Mouse (Mus musculus) intestine, postnatal 0 days (tissue): ENCODE results near the gene Snx14. TPM values are rescaled to one million over a fixed set of nuclear protein-coding genes. Genes with fewer than 3 reads are reported as not detected.

Source experiments
- ATAC-seq: fragments of 200-750 bp; cut with Nextera tagmentation; 2 replicates; pipeline ENCODE4 v1.8.0; 2017; ENCODE audit warnings: mild to moderate bottlenecking, moderate TSS enrichment, moderate library complexity
- H3K27ac ChIP-seq: fragments of 300-500 bp; sonication (generic); 2 replicates; pipeline ENCODE4 v1.5.1; 2014; ENCODE audit warnings: mild to moderate bottlenecking, low read depth, low read length, moderate library complexity
- H3K27me3 ChIP-seq: fragments of 300-500 bp; sonication (generic); replicated peaks from 2 replicates; pipeline ENCODE4 v1.6.1; 2014; ENCODE audit warnings: low read length, mixed read lengths; ENCODE audit not compliant: control insufficient read depth, insufficient read depth
- H3K36me3 ChIP-seq: fragments of 300-500 bp; sonication (generic); 2 replicates; pipeline ENCODE4 v1.6.1; 2014; ENCODE audit warnings: mild to moderate bottlenecking, moderate library complexity; ENCODE audit not compliant: control insufficient read depth, insufficient read depth
- H3K4me1 ChIP-seq: fragments of 300-500 bp; sonication (generic); replicated peaks from 2 replicates; pipeline ENCODE4 v1.6.1; 2014; ENCODE audit warnings: antibody characterized with exemption, low read length, mixed read lengths; ENCODE audit not compliant: control insufficient read depth, insufficient read depth
- H3K4me2 ChIP-seq: fragments of 300-500 bp; sonication (generic); replicated peaks from 2 replicates; pipeline ENCODE4 v1.6.1; 2014; ENCODE audit warnings: low read depth, mild to moderate bottlenecking, moderate library complexity
- H3K4me3 ChIP-seq: fragments of 300-500 bp; sonication (generic); 2 replicates; pipeline ENCODE4 v1.5.1; 2014; ENCODE audit warnings: low read depth, low read length
- H3K9ac ChIP-seq: fragments of 300-500 bp; sonication (generic); 2 replicates; pipeline ENCODE4 v1.6.1; 2014; ENCODE audit warnings: mild to moderate bottlenecking, low read depth, low read length
- H3K9me3 ChIP-seq: fragments of 300-500 bp; sonication (generic); 2 replicates; pipeline ENCODE4 v1.6.1; 2016; ENCODE audit warnings: mixed run types; ENCODE audit not compliant: control insufficient read depth
- CTCF ChIP-seq: sonication (generic); IDR thresholded peaks from 2 replicates; pipeline ENCODE4 v1.5.1; 2016; ENCODE audit warnings: low read depth, mild to moderate bottlenecking, control low read depth, antibody characterized with exemption, moderate library complexity
- WGBS: fragments of 180-500 bp; shearing (Covaris S2); extraction: QIAGEN DNeasy Blood & Tissue Kit; methylation state at CpG from one replicate; pipeline ENCODE4 v1.1.7; 2014; 5-methylcytosine and 5-hydroxymethylcytosine counted together
- polyA plus RNA-seq: library from polyadenylated mRNA; unstranded; fragments of >200 nt; fragmentation: Nextera tagmentation; extraction: Ambion mirVana; gene quantifications from 2 replicates; pipeline ENCODE4 v1.2.1, GENCODE M21; 2015

Gene Snx14
- polyA plus RNA-seq, 1 experiment from 2014 or later = 18.4 TPM

DNA sequence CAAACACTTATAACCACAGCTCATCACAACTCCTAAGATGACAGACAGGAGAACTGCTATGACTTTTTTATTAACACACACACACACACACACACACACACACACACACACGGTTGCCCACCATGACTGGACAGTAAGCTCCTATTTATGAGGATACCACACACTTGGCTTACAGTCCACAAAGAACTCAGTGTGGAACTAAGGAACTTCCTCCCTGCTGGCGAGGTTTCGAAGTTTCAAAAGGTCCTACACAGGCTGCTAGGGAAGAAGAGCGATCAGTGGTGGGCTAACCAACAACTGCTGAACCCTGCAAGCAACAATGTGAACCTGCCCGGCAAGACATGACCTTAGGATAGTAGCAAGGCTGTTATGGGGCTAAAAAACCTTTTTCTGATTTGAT is 61.3 kb downstream of the Snx14 start:
- H3K9me3 ChIP-seq = no peaks in the 10 kb centered on the region
- H3K36me3 ChIP-seq = peaks cover 26% of the 10 kb centered on the region
- H3K27me3 ChIP-seq = no peaks in the 10 kb centered on the region
- WGBS = 87% methylated on average over 5 of the region's 5 CpGs
- no peak overlapping the region for H3K9ac ChIP-seq
- H3K4me1 ChIP-seq = no peaks in the 10 kb centered on the region
- H3K4me2 ChIP-seq = no peak overlapping the region
- no peak for TF ChIP-seq CTCF
- no peak overlapping the region for H3K27ac ChIP-seq
- no peak overlapping the region for H3K4me3 ChIP-seq
- ATAC-seq = no peak

DNA sequence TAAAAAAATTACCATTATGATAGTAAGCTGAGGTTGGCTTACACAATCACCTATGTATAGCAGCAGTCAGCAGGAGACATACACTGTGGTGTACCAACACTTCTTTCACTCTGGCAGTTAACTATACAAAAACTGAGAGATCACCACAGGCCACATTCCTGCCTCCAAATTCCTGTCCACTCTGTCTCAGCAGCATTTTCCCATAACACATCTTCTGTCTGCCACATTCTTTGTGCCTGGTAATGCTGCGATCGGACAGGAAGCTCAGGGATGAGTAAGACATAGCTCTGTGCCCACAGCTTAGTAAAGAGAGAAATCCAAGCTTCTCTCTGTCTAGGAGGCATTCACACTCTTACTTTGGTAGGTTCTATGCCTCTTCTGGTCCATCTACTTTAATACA is 65.8 kb downstream of the Snx14 start:
- H3K4me1 ChIP-seq = no peaks in the 10 kb centered on the region
- H3K27ac ChIP-seq = no peak overlapping the region
- H3K9me3 ChIP-seq = no peaks in the 10 kb centered on the region
- 82% methylated on average over 2 of the region's 2 CpGs for WGBS
- no peak for ATAC-seq
- H3K27me3 ChIP-seq = no peaks in the 10 kb centered on the region
- no peak for TF ChIP-seq CTCF
- no peak overlapping the region for H3K4me2 ChIP-seq
- no peak overlapping the region for H3K4me3 ChIP-seq
- H3K36me3 ChIP-seq = peaks cover 7% of the 10 kb centered on the region; the same call in 1 of the 2 replicates
- H3K9ac ChIP-seq = no peak overlapping the region

DNA sequence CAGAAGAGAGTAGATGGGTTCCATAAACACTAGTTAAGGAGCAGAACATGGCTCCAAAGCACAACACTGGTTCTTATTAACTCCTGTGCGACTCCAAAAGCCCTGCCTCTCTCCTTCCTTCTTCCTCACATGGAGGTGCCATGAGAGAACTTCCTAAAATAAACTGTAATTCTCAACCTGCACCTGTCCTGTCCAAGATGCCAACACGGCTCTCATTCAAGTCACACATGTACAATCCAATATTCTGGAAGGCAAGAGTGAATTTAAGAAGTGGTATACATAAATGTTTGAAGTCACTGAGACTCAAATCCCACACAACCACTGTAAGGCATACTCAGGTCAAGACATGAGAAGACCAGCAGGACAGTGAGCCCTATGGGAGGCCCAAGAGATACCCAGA is 67.6 kb downstream of the Snx14 start:
- Histone ChIP-seq H3K4me1 (no peaks in the 10 kb centered on the region), H3K27ac (no peak overlapping the region), H3K36me3 (no peaks in the 10 kb centered on the region; the same call in 1 of the 2 replicates), H3K4me3 (no peak overlapping the region), H3K9ac (no peak overlapping the region), H3K9me3 (no peaks in the 10 kb centered on the region), H3K4me2 (no peak overlapping the region), H3K27me3 (no peaks in the 10 kb centered on the region)
- no peak for ATAC-seq
- TF ChIP-seq CTCF = no peak
- 89% methylated on average over 2 of the region's 2 CpGs for WGBS

DNA sequence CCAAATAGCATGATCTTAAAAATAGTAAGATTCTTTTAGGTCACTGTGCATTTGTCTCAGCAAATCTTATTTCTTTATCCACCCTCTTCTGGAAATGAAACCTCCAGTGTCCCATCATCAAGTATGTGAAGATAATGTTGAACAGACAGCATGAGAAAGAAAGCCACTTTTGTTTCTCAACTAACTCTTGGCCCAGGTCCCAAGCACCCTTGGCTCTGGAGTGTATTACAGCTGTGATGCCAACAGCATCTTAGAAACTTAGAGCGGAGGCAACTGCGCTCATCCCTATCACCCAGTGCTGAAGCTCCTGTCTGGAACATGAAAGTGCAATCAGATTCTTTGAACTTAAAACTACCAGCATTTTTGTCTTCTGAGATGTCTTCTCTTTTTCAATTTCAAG is 69.1 kb downstream of the Snx14 start:
- Histone ChIP-seq H3K4me2 (no peak overlapping the region), H3K4me3 (no peak overlapping the region), H3K27me3 (no peaks in the 10 kb centered on the region), H3K9me3 (no peaks in the 10 kb centered on the region), H3K36me3 (no peaks in the 10 kb centered on the region; the same call in 1 of the 2 replicates), H3K9ac (no peak overlapping the region), H3K4me1 (no peaks in the 10 kb centered on the region), H3K27ac (no peak overlapping the region)
- no peak for TF ChIP-seq CTCF
- WGBS = 89% methylated on average over 2 of the region's 2 CpGs
- no peak for ATAC-seq

- H3K4me2 ChIP-seq = no peak overlapping the region
- no peak for TF ChIP-seq CTCF
- no peak overlapping the region for H3K27ac ChIP-seq
- no peaks in the 10 kb centered on the region for H3K27me3 ChIP-seq
- H3K9ac ChIP-seq = no peak overlapping the region
- no peaks in the 10 kb centered on the region; the same call in 1 of the 2 replicates for H3K36me3 ChIP-seq
- WGBS = 91% methylated on average over 5 of the region's 5 CpGs
- ATAC-seq = no peak
- no peaks in the 10 kb centered on the region for H3K9me3 ChIP-seq
- no peak overlapping the region for H3K4me3 ChIP-seq
- H3K4me1 ChIP-seq = no peaks in the 10 kb centered on the region
These were observed 70.3 kb downstream of the Snx14 start for GRCm38 (mm10) chr9:88368476-88368875.

DNA sequence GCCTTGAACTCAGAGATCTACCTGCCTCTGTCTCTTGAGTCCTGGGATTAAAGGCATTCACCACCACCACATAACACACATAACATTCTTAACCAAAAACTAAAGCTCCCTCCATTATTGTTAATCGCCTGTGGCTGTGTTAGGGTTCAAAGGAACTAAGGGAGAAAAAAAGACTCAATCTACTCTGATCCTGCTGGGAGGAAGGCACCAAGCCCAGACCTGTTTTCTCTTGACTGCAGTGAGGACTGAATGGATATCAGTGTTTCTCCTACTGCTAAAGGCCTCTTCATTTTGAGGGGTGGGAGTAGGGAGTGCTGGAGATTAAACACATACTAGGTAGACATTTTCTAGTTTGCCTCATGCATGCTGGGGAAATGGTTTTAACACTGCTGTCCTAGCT is 71.0 kb downstream of the Snx14 start:
- H3K27ac ChIP-seq = no peak overlapping the region
- no peaks in the 10 kb centered on the region for H3K9me3 ChIP-seq
- no peak for ATAC-seq
- no peak for TF ChIP-seq CTCF
- 68% methylated on average over 1 of the region's 1 CpGs for WGBS
- no peaks in the 10 kb centered on the region for H3K27me3 ChIP-seq
- H3K36me3 ChIP-seq = no peaks in the 10 kb centered on the region; the same call in 1 of the 2 replicates
- no peak overlapping the region for H3K4me2 ChIP-seq
- no peak overlapping the region for H3K9ac ChIP-seq
- no peaks in the 10 kb centered on the region for H3K4me1 ChIP-seq
- no peak overlapping the region for H3K4me3 ChIP-seq

DNA sequence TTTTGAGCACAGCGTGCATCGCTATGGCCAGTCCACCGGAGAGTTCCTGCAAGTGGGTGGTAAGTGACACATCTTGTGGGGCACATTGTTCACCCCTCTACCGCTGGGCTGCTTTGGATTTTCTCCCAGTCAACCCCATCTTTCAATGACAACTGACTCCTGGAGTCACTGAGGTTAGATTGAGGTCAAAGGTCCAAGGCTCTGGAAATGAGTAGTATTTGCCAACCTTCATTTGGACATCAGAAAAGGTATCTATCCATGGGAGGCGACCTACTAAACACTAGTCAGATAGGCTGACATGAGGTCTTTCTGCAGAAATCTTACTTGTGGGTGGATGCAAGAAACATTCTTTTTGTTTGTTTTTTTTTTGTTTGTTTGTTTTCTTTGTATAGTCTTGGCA is 71.4 kb downstream of the Snx14 start:
- Histone ChIP-seq H3K4me2 (no peak overlapping the region), H3K36me3 (no peaks in the 10 kb centered on the region; the same call in 1 of the 2 replicates), H3K27me3 (no peaks in the 10 kb centered on the region), H3K9me3 (no peaks in the 10 kb centered on the region), H3K4me1 (no peaks in the 10 kb centered on the region), H3K4me3 (no peak overlapping the region), H3K27ac (no peak overlapping the region), H3K9ac (no peak overlapping the region)
- no peak for ATAC-seq
- WGBS = 87% methylated on average over 5 of the region's 5 CpGs
- no peak for TF ChIP-seq CTCF
